Mouse (Mus musculus): ENCODE data around the gene Zbtb9. TPM values are rescaled to one million over a fixed set of nuclear protein-coding genes. Genes with fewer than 3 reads are reported as not detected.

Zbtb9 gene
- polyA plus RNA-seq, 1 experiment from 2014 or later, result 14.7 TPM

- WGBS, result under 1% methylated on average over 21 of the region's 22 CpGs
- 0 out of 2 replicates have a peak, but pooled peaks have one; percentile 1 for ATAC-seq (ENCODE audit: low FRiP score, low read depth)
- peak overlapping the region; percentile 68 for H3K9ac ChIP-seq
- peak overlapping the region; percentile 98 for H3K4me2 ChIP-seq
- H3K4me1 ChIP-seq (replicated peaks), result peaks cover 59% of the 10 kb centered on the region
- H3K27ac ChIP-seq (replicated peaks), result peak overlapping the region; percentile 95
- H3K27me3 ChIP-seq, result no peaks in the 10 kb centered on the region
- H3K4me3 ChIP-seq, result peak overlapping the region; percentile 70
- no peaks in the 10 kb centered on the region for H3K9me3 ChIP-seq
- H3K36me3 ChIP-seq, result peaks cover 15% of the 10 kb centered on the region
These were observed 34.2 kb upstream of the Zbtb9 start for GRCm38 (mm10) chr17:26938731-26939130.

GRCm38 (mm10) chr17:26939178-26939972 is 33.6 kb upstream of the Zbtb9 start, which contains the start of gene Cuta:
Gene Cuta, minus strand, starts transcription at chr17:26939569.
- no peaks in the 10 kb centered on the region for H3K27me3 ChIP-seq
- WGBS, result under 1% methylated on average over 69 of the region's 70 CpGs
- peak within 1 kb of the TSS; percentile 68 for H3K9ac ChIP-seq
- H3K4me3 ChIP-seq, result peak within 1 kb of the TSS; percentile 70
- no peaks in the 10 kb centered on the region for H3K9me3 ChIP-seq
- H3K4me1 ChIP-seq (replicated peaks), result peaks cover 53% of the 10 kb centered on the region
- H3K36me3 ChIP-seq, result peaks cover 15% of the 10 kb centered on the region
- H3K4me2 ChIP-seq, result peak within 1 kb of the TSS; percentile 98
- peak; percentile 94 for ATAC-seq (ENCODE audit: low FRiP score, low read depth)
- peak within 1 kb of the TSS; percentile 95 for H3K27ac ChIP-seq (replicated peaks)

- H3K36me3 ChIP-seq, result peaks cover 11% of the 10 kb centered on the region
- peak overlapping the region; percentile 65 for H3K9ac ChIP-seq
- WGBS, result 4% methylated on average over 3 of the region's 3 CpGs
- H3K27ac ChIP-seq (replicated peaks), result peak overlapping the region; percentile 95
- H3K27me3 ChIP-seq, result no peaks in the 10 kb centered on the region
- ATAC-seq (ENCODE audit: low FRiP score, low read depth), result no peak
- H3K4me2 ChIP-seq, result peak overlapping the region; percentile 98
- H3K4me1 ChIP-seq (replicated peaks), result peaks cover 48% of the 10 kb centered on the region
- H3K4me3 ChIP-seq, result peak overlapping the region; percentile 70
- no peaks in the 10 kb centered on the region for H3K9me3 ChIP-seq
These were observed 33.0 kb upstream of the Zbtb9 start for GRCm38 (mm10) chr17:26939973-26940300.

- Histone ChIP-seq H3K9me3 (no peaks in the 10 kb centered on the region), H3K4me1 (replicated peaks) (peaks cover 57% of the 10 kb centered on the region), H3K27me3 (no peaks in the 10 kb centered on the region), H3K27ac (replicated peaks) (peak within 1 kb of the TSS; percentile 95), H3K4me3 (peak within 1 kb of the TSS; percentile 70), H3K4me2 (peak within 1 kb of the TSS; percentile 98), H3K36me3 (peaks cover 5% of the 10 kb centered on the region; the same call in 1 of the 2 replicates), H3K9ac (peak within 1 kb of the TSS; percentile 67)
- WGBS, result 1% methylated on average over 21 of the region's 24 CpGs
- ATAC-seq (ENCODE audit: low FRiP score, low read depth), result 0 out of 2 replicates have a peak, but pooled peaks have one; percentile 7
These were observed 31.8 kb upstream of the Zbtb9 start, which contains the start of gene Syngap1 for GRCm38 (mm10) chr17:26941031-26941789. Gene Syngap1, plus strand, starts transcription at chr17:26941253.

- Histone ChIP-seq H3K36me3 (no peaks in the 10 kb centered on the region), H3K4me3 (peak overlapping the region; percentile 70), H3K4me2 (peak overlapping the region; percentile 98), H3K27ac (replicated peaks) (peak overlapping the region; percentile 95), H3K4me1 (replicated peaks) (peaks cover 65% of the 10 kb centered on the region), H3K27me3 (no peaks in the 10 kb centered on the region), H3K9ac (peak overlapping the region; percentile 67), H3K9me3 (no peaks in the 10 kb centered on the region)
- WGBS, result 12% methylated on average over 4 of the region's 4 CpGs
- no peak for ATAC-seq (ENCODE audit: low FRiP score, low read depth)
These were observed 31.0 kb upstream of the Zbtb9 start for GRCm38 (mm10) chr17:26941841-26942570.

- no peaks in the 10 kb centered on the region for H3K9me3 ChIP-seq
- peak overlapping the region; percentile 30 for H3K9ac ChIP-seq
- no peaks in the 10 kb centered on the region for H3K27me3 ChIP-seq
- H3K4me3 ChIP-seq, result peak overlapping the region; percentile 34
- WGBS, result 17% methylated on average over 13 of the region's 13 CpGs
- no peaks in the 10 kb centered on the region for H3K36me3 ChIP-seq
- H3K4me1 ChIP-seq (replicated peaks), result peaks cover 62% of the 10 kb centered on the region
- ATAC-seq (ENCODE audit: low FRiP score, low read depth), result no peak
- H3K4me2 ChIP-seq, result peak overlapping the region; percentile 58
- H3K27ac ChIP-seq (replicated peaks), result peak overlapping the region; percentile 74
These were observed 27.0 kb upstream of the Zbtb9 start for GRCm38 (mm10) chr17:26945824-26946495.

GRCm38 (mm10) chr17:26946567-26946966 is 26.4 kb upstream of the Zbtb9 start:
- H3K4me2 ChIP-seq, result peak overlapping the region; percentile 58
- under 1% methylated on average over 36 of the region's 37 CpGs for WGBS
- H3K9ac ChIP-seq, result peak overlapping the region; percentile 30
- H3K27ac ChIP-seq (replicated peaks), result peak overlapping the region; percentile 74
- H3K27me3 ChIP-seq, result no peaks in the 10 kb centered on the region
- H3K4me3 ChIP-seq, result peak overlapping the region; percentile 34
- no peak for ATAC-seq (ENCODE audit: low FRiP score, low read depth)
- H3K36me3 ChIP-seq, result no peaks in the 10 kb centered on the region
- peaks cover 67% of the 10 kb centered on the region for H3K4me1 ChIP-seq (replicated peaks)
- H3K9me3 ChIP-seq, result no peaks in the 10 kb centered on the region

GRCm38 (mm10) chr17:26947231-26948100 is 25.5 kb upstream of the Zbtb9 start:
- WGBS, result 25% methylated on average over 12 of the region's 12 CpGs
- no peak for ATAC-seq (ENCODE audit: low FRiP score, low read depth)
- Histone ChIP-seq H3K4me2 (peak overlapping the region; percentile 58), H3K4me3 (peak overlapping the region; percentile 34), H3K9me3 (no peaks in the 10 kb centered on the region), H3K9ac (peak overlapping the region; percentile 30; the same call in 1 of the 2 replicates), H3K36me3 (no peaks in the 10 kb centered on the region), H3K4me1 (replicated peaks) (peaks cover 67% of the 10 kb centered on the region), H3K27ac (replicated peaks) (peak overlapping the region; percentile 74), H3K27me3 (no peaks in the 10 kb centered on the region)

GRCm38 (mm10) chr17:26948316-26949050 is 24.5 kb upstream of the Zbtb9 start:
- Histone ChIP-seq H3K4me2 (peak overlapping the region; percentile 85), H3K4me3 (peak overlapping the region; percentile 74), H3K9me3 (no peaks in the 10 kb centered on the region), H3K27me3 (no peaks in the 10 kb centered on the region), H3K9ac (peak overlapping the region; percentile 74), H3K27ac (replicated peaks) (peak overlapping the region; percentile 90), H3K4me1 (replicated peaks) (peaks cover 72% of the 10 kb centered on the region), H3K36me3 (no peaks in the 10 kb centered on the region)
- 0% methylated on average over 27 of the region's 87 CpGs for WGBS
- ATAC-seq (ENCODE audit: low FRiP score, low read depth), result no peak

GRCm38 (mm10) chr17:26949051-26949577 is 23.9 kb upstream of the Zbtb9 start:
- Histone ChIP-seq H3K4me1 (replicated peaks) (peaks cover 78% of the 10 kb centered on the region), H3K27ac (replicated peaks) (peak overlapping the region; percentile 90), H3K4me3 (peak overlapping the region; percentile 74), H3K27me3 (no peaks in the 10 kb centered on the region), H3K36me3 (no peaks in the 10 kb centered on the region), H3K4me2 (peak overlapping the region; percentile 85), H3K9me3 (no peaks in the 10 kb centered on the region), H3K9ac (peak overlapping the region; percentile 74)
- WGBS, result 3% methylated on average over 9 of the region's 14 CpGs
- peak; percentile 6; the same call in 1 of the 2 replicates for ATAC-seq (ENCODE audit: low FRiP score, low read depth)
